Mouse (Mus musculus) liver, embryonic 16.5 days (tissue): ENCODE results near the gene Spag4. TPM values are rescaled to one million over a fixed set of nuclear protein-coding genes. Genes with fewer than 3 reads are reported as not detected.

Source experiments
- ATAC-seq: fragments of 200-750 bp; cut with Nextera tagmentation; 2 replicates; pipeline ENCODE4 v1.8.0; 2017; ENCODE audit warnings: low read depth, mild to moderate bottlenecking, moderate number of reproducible peaks, moderate library complexity
- H3K27ac ChIP-seq: fragments of 300-500 bp; sonication (generic); 2 replicates; pipeline ENCODE4 v1.5.1; 2014; ENCODE audit warnings: mild to moderate bottlenecking, low read length
- H3K27me3 ChIP-seq: fragments of 300-500 bp; sonication (generic); 2 replicates; pipeline ENCODE4 v1.6.1; 2014; ENCODE audit warnings: low read depth, low read length, mixed read lengths; ENCODE audit not compliant: control insufficient read depth, insufficient read depth
- H3K36me3 ChIP-seq: fragments of 300-500 bp; sonication (generic); 2 replicates; pipeline ENCODE4 v1.6.1; 2014; ENCODE audit warnings: mild to moderate bottlenecking; ENCODE audit not compliant: control insufficient read depth, insufficient read depth
- H3K4me1 ChIP-seq: fragments of 300-500 bp; sonication (generic); 2 replicates; pipeline ENCODE4 v1.6.1; 2014; ENCODE audit warnings: low read depth, low read length, mixed read lengths; ENCODE audit not compliant: control insufficient read depth
- H3K4me2 ChIP-seq: fragments of 300-500 bp; sonication (generic); 2 replicates; pipeline ENCODE4 v1.6.1; 2014; ENCODE audit warnings: low read depth, low read length, mixed read lengths
- H3K4me3 ChIP-seq: fragments of 300-500 bp; sonication (generic); 2 replicates; pipeline ENCODE4 v1.5.1; 2014; ENCODE audit warnings: low read depth, mild to moderate bottlenecking, low read length
- H3K9ac ChIP-seq: fragments of 300-500 bp; sonication (generic); 2 replicates; pipeline ENCODE4 v1.6.1; 2014; ENCODE audit warnings: low read depth, low read length
- H3K9me3 ChIP-seq: fragments of 300-500 bp; sonication (generic); replicated peaks from 2 replicates; pipeline ENCODE4 v1.6.1; 2016; ENCODE audit warnings: low read length; ENCODE audit not compliant: control insufficient read depth
- WGBS: fragments of 180-500 bp; shearing (Covaris S2); extraction: QIAGEN DNeasy Blood & Tissue Kit; methylation state at CpG from one replicate; pipeline ENCODE4 v1.1.7; 2014; ENCODE audit not compliant: insufficient replicate concordance; 5-methylcytosine and 5-hydroxymethylcytosine counted together
- polyA plus RNA-seq: library from polyadenylated mRNA; unstranded; fragments of >200 nt; fragmentation: Nextera tagmentation; extraction: Ambion mirVana; gene quantifications from 2 replicates; pipeline ENCODE4 v1.2.1, GENCODE M21; 2015

Gene Spag4
- 0.54 and 0.72 TPM in 2 replicates for polyA plus RNA-seq

GRCm38 (mm10) chr2:156065099-156066041 is at the start of gene Spag4:
TSS of gene Spag4 (plus strand) at chr2:156065175.
- 1% methylated on average over 75 of the region's 81 CpGs for WGBS
- H3K4me3 ChIP-seq: peak within 1 kb of the TSS; percentile 79
- peak within 1 kb of the TSS; percentile 56 for H3K27ac ChIP-seq

DNA sequence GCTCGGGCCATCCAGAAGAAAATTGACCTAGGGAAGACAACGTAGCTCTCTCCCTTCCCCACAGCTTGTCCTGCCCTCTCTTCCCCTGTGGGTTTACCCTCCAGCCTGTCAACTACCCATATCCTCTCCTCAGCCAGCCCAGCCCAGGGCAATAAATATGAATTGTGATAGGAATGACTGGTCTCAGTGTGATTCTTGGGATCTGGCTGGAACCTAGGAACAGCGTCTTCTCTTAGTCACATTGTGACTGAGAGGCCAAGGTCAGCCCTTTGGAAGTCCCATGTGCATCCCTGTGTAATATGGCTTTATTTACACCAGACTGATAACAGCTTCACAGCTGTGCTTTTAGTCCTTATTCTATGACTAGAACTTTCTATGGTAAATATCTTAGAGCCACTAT is 46.9 kb upstream of the Spag4 start:
- Histone ChIP-seq H3K27me3 (no peaks in the 10 kb centered on the region), H3K9me3 (no peaks in the 10 kb centered on the region), H3K4me1 (peaks cover 25% of the 10 kb centered on the region), H3K9ac (no peak overlapping the region), H3K4me2 (no peak overlapping the region), H3K27ac (no peak overlapping the region), H3K36me3 (peaks cover 17% of the 10 kb centered on the region), H3K4me3 (no peak overlapping the region)
- no peak for ATAC-seq
- WGBS: 75% methylated on average over 3 of the region's 3 CpGs

More at GRCm38 (mm10) chr2:156065099-156066041, at the start of gene Spag4:
- Histone ChIP-seq H3K36me3 (no peaks in the 10 kb centered on the region), H3K9me3 (no peaks in the 10 kb centered on the region), H3K9ac (peak within 1 kb of the TSS; percentile 75), H3K27me3 (peaks cover 3% of the 10 kb centered on the region), H3K4me1 (peaks cover 11% of the 10 kb centered on the region), H3K4me2 (peak within 1 kb of the TSS; percentile 99)
- ATAC-seq: peak; percentile 84

GRCm38 (mm10) chr2:156021219-156021618 is 43.8 kb upstream of the Spag4 start:
- peak; percentile 78 for ATAC-seq
- no peaks in the 10 kb centered on the region for H3K9me3 ChIP-seq
- no peak overlapping the region for H3K9ac ChIP-seq
- peaks cover 8% of the 10 kb centered on the region; the same call in 1 of the 2 replicates for H3K36me3 ChIP-seq
- H3K27me3 ChIP-seq: no peaks in the 10 kb centered on the region
- H3K4me1 ChIP-seq: peaks cover 27% of the 10 kb centered on the region
- no peak overlapping the region for H3K4me3 ChIP-seq
- 33% methylated on average over 8 of the region's 8 CpGs for WGBS
- H3K4me2 ChIP-seq: no peak overlapping the region
- H3K27ac ChIP-seq: peak overlapping the region; percentile 12; the same call in 1 of the 2 replicates

GRCm38 (mm10) chr2:156021765-156022164 is 43.2 kb upstream of the Spag4 start:
- H3K36me3 ChIP-seq: 0 out of 2 replicates have a peak, but pooled peaks cover 4% of the 10 kb centered on the region
- H3K4me3 ChIP-seq: no peak overlapping the region
- no peak overlapping the region for H3K27ac ChIP-seq
- H3K4me1 ChIP-seq: peaks cover 27% of the 10 kb centered on the region
- no peaks in the 10 kb centered on the region for H3K9me3 ChIP-seq
- peak; percentile 24; the same call in 1 of the 2 replicates for ATAC-seq
- 64% methylated on average over 2 of the region's 2 CpGs for WGBS
- H3K9ac ChIP-seq: no peak overlapping the region
- no peak overlapping the region for H3K4me2 ChIP-seq
- no peaks in the 10 kb centered on the region for H3K27me3 ChIP-seq

GRCm38 (mm10) chr2:156025482-156025881 is 39.5 kb upstream of the Spag4 start:
- H3K27ac ChIP-seq: no peak overlapping the region
- H3K9me3 ChIP-seq: no peaks in the 10 kb centered on the region
- peaks cover 23% of the 10 kb centered on the region for H3K4me1 ChIP-seq
- no peaks in the 10 kb centered on the region for H3K27me3 ChIP-seq
- no peak overlapping the region for H3K4me2 ChIP-seq
- ATAC-seq: no peak
- H3K36me3 ChIP-seq: no peaks in the 10 kb centered on the region
- H3K4me3 ChIP-seq: no peak overlapping the region
- no peak overlapping the region for H3K9ac ChIP-seq

DNA sequence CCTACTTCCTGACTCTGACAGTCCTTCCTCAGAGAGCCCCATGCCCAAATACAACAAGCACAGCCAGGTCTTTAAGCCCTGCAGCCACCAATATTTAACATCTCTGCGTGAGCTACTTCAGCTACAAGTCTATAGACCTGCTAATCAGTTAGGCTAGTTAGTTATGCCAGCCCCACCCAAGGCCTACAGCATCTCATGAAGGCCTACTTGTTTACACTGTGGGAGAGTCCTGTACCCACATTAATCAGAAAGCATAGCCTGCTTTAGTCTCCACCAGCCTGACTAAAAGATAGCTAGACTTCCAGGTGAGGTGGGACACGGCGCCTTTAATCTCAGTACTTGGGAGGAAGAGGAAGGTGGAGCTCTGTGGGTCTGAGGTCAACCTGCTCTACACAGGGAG is 25.6 kb upstream of the Spag4 start:
- H3K27me3 ChIP-seq: no peaks in the 10 kb centered on the region
- no peak overlapping the region for H3K4me2 ChIP-seq
- H3K9ac ChIP-seq: no peak overlapping the region
- no peaks in the 10 kb centered on the region for H3K4me1 ChIP-seq
- ATAC-seq: no peak
- 77% methylated on average over 3 of the region's 3 CpGs for WGBS
- H3K27ac ChIP-seq: no peak overlapping the region
- H3K4me3 ChIP-seq: no peak overlapping the region
- no peaks in the 10 kb centered on the region for H3K9me3 ChIP-seq
- no peaks in the 10 kb centered on the region for H3K36me3 ChIP-seq

GRCm38 (mm10) chr2:156042903-156043302 is 22.1 kb upstream of the Spag4 start:
- Histone ChIP-seq H3K9ac (no peak overlapping the region), H3K4me1 (no peaks in the 10 kb centered on the region), H3K27me3 (peaks cover 2% of the 10 kb centered on the region), H3K9me3 (no peaks in the 10 kb centered on the region), H3K27ac (no peak overlapping the region), H3K4me2 (no peak overlapping the region), H3K36me3 (no peaks in the 10 kb centered on the region), H3K4me3 (no peak overlapping the region)
- WGBS: 58% methylated on average over 8 of the region's 8 CpGs
- ATAC-seq: no peak

GRCm38 (mm10) chr2:156047929-156048328 is 17.0 kb upstream of the Spag4 start:
- Histone ChIP-seq H3K27ac (no peak overlapping the region), H3K4me2 (no peak overlapping the region), H3K27me3 (peaks cover 6% of the 10 kb centered on the region), H3K9me3 (no peaks in the 10 kb centered on the region), H3K4me1 (no peaks in the 10 kb centered on the region), H3K4me3 (no peak overlapping the region), H3K9ac (no peak overlapping the region), H3K36me3 (no peaks in the 10 kb centered on the region)
- no peak for ATAC-seq
- WGBS: 10% methylated on average over 19 of the region's 19 CpGs

DNA sequence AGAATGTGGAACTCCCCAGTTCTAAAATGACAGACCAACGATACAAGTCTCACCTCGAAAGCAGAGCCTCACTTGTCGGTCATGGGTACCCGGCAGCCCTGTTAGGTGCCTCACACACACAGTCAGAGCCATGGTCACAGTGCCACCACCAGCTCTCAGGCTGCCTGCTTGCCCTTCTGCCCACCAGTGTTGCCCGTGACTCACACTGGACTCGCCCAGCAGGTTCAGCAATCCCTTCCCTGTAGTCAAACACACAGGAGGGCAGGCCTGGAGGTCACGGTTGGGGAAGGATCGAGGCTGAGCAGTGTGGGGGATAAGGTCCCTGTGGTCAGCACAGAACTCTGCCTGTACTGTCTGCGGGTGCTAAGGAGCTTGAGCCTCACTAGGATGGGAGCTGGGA is 12.2 kb upstream of the Spag4 start, which contains the start of gene Fer1l4:
TSS of gene Fer1l4 (minus strand) at position 132 of the 400 bp plus-strand sequence.
- no peak for ATAC-seq
- 68% methylated on average over 9 of the region's 9 CpGs for WGBS
- Histone ChIP-seq H3K4me2 (no peak within 1 kb of the TSS), H3K27me3 (peaks cover 4% of the 10 kb centered on the region), H3K4me1 (no peaks in the 10 kb centered on the region), H3K9me3 (no peaks in the 10 kb centered on the region), H3K4me3 (no peak within 1 kb of the TSS), H3K9ac (no peak within 1 kb of the TSS), H3K36me3 (no peaks in the 10 kb centered on the region), H3K27ac (no peak within 1 kb of the TSS)
